Mouse (Mus musculus): ENCODE data around the gene Pik3c2a. TPM values are rescaled to one million over a fixed set of nuclear protein-coding genes. Genes with fewer than 3 reads are reported as not detected.

The Pik3c2a gene
- 8.7 and 9.1 TPM in 2 replicates for polyA plus RNA-seq (2012; rRNA removed)

DNA sequence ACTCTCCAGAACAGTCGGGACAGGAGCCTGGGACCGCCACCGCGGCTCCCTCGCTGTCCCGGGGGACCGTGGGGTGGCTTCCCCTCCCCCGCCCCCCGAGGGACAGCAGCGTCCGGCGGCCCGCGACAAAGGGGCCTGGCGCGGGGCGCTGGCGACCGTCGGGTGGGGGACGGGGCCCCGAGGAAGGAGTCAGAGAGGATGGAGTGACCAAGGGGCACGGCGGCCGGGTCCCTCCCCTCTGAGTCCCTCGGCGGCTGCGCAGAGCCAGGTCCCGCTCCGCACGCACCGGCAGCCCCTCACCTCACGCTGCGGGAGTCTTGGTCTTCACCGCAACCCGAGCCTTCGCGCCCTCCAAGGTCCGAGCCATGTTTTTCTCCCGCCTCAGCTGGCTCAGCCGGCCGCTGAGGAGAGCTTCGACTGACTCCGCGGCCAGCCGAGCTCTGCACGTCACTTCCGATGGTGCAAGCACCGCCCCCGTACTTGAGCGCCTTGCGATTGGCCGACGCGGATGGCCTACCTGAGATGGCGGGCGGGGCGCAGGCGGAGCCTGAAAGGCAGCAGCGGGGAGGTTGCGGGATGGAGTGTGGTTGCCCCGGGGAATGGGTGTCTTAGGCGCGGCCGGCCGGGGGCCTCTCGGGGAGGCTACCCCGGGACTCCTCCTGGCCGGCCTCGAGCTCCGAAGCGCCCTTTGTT lies at the start of gene Pik3c2a:
Gene Pik3c2a, minus strand, starts transcription at position 446 of the 693 bp plus-strand sequence.
- DNase-seq (ENCODE audit: low read depth): no peak

DNA sequence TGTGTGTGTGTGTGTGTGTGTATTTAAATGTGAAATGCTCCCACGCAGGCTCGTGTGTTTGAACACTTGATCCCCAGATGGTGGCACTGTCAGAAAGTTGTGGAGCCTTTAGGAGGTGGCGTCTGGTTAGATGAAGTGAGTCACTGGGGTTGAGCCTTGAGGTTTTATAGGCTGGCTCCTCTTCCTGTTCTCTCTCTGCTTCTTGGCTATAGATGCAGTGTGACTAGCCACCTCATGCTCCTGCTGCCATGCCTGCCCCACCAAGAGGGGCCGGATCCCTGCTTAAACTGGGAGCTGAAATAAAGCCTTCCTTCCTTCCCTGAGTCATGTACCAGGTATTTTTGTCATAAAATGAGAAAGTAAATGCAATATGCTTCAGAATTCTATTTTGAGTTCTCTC lies 47.9 kb upstream of the Pik3c2a start:
- no peak for DNase-seq (ENCODE audit: low read depth)

DNA sequence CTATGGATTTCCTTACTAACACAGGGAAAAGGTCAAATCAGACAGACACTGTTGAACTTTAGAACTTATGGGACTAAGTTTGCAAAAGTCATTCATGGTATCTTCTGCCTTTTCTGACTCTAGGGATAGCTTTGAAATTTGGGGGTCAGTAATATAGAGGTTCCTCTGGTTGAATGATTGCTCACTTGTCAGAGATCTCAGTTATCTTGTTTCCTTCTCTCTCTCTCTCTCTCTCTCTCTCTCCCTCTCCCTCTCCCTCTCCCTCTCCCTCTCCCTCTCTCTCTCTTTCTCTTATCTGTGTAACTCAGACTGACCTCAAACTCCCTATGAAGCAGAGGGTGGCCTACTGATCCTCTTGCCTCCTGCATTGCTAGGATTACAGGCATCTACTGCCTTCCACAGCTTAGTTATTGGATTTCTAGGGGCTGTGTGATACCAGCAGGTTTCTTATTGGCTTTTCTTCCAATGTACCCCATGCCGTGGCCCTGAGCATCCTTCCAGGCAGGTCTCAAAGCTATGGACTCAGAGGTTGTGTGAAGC lies 41.9 kb upstream of the Pik3c2a start:
- DNase-seq (ENCODE audit: low read depth): no peak

DNA sequence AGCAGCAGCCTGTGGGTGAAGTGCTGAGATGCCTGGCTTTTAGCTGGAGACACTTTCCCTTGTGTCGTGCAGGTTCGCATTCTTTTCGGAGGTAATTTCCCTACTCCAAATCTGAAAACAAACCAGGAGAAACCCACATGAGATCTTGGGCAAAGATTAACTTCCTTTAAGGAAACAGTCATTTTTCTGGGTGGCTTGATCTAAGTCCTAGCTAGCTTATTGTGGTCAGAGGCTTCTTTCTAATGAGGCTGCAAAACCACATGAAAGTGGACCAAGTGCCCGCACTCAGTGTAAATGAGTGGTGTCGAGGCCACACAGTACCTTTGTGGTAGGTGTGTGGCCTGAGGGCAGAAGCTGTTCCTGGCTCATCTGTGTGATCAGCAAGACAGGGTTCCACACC lies 41.0 kb upstream of the Pik3c2a start:
- no peak for DNase-seq (ENCODE audit: low read depth)

DNA sequence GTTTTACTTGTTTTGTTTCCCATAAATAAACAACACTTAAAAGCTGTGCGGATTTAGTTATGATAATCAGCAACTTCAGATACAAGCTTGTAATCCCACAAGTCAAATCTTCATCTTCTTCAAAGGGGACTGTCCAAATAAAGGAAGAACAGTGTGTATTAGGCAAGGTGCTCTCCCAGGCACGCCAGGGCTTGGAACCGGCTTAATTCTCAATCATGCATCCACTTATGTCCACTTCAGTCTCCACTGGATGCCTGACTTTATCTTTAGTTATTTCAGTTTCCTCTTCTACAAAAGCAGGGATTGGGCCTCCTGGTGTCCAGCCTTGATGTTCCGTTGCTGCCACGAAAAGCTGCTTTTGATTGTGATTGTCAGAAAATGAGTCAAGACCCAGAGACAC lies 40.5 kb upstream of the Pik3c2a start:
- DNase-seq (ENCODE audit: low read depth): no peak

DNA sequence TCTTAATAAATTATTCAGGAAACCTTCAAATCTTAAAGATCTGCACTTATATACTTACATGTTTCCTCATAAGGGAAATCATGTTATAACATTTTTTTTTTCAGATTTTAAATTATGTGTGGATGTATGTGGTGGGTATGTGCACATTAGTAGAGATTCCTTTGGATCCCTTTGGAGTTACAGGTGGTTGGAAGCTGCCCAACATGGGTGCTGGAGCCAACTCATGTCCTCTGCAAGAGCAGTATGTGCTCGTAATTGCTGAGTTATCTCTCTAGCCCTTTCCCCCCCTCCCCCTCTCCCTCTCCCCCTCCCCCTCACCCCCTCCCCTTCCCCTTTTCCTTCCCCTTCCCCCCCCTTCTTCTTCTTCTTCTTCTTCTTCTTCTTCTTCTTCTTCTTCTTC lies 39.9 kb upstream of the Pik3c2a start:
- no peak for DNase-seq (ENCODE audit: low read depth)

DNA sequence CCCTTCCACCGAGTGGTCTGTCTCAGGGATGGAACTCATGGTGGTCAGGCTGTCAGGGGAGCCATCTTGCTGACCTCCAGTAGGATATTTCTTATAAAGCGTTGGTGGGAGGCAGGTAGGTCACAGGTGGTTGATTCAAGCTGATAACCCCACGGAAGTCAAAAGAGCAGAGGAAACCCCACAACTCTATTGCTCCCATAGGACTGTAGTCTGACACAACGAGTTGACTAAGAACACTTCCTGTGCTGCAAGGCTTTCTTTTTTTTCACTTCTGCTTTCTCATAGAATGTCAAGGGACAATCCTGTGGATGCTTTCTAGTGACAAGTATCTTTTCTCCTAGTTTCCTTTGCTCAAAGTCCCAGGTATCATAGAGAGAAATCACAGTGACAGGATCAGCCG lies 33.0 kb upstream of the Pik3c2a start:
- DNase-seq (ENCODE audit: low read depth): no peak

DNA sequence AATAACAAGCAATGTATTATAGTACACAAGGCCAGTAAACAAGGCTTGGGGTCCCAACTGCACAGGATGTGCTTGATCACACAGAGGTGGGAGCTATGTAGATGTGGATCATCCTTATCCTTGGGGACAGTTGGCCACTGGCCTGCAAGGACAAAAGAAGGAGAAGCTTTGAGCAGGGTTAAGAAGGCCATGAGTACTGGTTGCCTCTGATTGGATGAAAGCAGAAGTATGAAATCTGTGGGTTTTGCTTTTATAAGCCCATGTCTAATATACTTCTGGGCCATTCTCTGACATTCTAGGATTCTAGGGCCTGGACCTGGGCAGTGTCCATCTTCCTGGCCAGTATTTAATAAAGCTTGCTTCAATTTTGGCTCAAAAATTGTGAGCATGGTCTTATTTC lies 32.6 kb upstream of the Pik3c2a start:
- DNase-seq (ENCODE audit: low read depth): no peak

DNA sequence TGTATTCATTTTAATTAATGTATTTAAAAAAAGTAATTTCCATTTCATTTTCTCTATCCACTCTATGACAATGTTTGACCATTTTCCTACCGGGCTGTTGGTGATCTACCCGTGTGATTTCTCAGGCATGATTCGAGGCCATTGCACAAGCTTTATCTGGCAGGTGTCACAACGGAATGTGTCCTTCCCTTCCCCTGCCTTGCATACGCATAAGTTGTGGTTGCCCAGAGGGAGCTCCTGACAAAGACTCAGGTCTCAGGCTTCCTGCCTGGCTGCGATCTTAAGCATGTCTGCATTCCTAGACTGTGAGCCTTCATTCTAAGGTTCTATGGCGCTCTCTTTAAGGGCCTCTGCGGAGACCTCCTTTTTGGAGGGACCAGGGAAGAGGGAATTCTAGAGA lies 18.9 kb upstream of the Pik3c2a start:
- no peak for DNase-seq (ENCODE audit: low read depth)

DNA sequence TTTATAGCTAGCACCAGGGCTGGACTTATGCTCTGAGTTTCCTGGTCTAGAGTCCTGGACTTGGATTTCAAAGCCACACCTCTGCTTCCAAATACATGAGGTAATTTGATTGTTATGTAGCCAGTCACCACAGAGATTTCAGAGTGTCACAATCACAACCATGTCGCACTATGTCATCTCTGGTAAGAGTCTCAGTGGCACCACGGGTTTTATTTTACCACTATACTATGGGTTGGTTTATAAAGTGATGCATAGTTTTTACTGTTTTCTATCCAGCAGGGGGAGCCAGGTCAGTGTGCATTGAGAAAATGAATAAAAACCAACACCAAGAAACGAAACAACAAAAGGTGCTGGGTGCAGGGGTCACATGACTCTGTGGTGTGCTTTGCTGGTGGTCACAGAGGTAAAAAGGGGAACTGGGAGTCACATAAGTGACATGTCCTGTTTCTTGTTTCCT lies 15.8 kb upstream of the Pik3c2a start:
- DNase-seq (ENCODE audit: low read depth): no peak

DNA sequence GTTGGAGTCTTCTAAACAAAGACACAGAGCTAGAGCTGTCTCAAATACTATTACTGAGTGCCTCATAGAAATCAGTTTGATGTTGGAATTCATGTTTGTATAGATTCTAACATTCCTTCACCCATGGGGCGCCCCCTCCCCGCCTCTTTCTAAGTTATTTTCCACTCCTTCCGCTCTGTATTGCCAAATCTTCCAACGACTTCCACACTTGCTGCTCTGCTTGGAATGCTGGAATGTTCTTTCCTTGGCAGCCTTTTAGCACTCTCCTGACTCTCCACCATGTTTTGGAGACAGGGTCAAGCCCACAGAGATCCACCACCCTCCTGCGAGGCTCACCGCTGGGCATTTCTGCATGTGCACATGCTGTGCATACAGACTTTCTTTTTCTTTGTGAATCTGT lies 14.1 kb upstream of the Pik3c2a start:
- no peak for DNase-seq (ENCODE audit: low read depth)

DNA sequence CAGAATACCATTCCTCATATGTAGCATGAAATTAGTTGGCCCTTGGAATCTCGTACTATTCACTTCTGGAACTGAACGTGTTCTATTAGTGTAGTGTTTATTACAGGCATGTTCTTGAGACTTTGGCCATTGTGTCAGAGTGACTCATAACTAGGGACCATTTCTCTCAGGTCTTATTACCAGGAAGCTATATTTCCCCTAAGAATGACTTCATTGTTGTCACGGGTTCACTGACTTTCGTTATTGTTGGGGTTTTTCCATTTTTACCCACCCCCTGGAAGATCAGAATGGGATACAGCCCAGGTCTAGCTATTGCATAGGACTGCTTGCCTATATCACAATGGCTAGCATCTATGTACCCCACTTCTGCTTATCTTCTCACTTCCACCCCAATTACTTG lies 13.7 kb upstream of the Pik3c2a start:
- no peak for DNase-seq (ENCODE audit: low read depth)

DNA sequence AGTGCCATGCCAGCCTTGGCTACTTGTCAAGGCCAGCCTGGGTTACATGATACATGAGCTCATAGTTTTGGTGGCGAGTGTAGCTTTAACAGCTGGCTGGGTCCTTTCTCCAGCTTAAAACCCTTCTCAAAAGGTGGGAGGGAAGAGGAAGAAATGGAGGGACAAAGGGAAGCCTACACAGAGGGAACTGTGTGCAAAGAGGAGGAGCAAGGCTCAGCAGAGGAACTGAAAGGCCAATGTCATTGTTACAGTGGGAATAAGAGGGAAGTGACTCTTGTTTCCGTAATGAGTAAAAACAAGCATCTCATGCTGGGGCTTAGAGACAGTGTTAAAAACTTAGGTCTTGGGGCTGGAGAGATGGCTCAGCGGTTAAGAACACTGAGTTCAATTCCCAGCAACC lies 3.4 kb upstream of the Pik3c2a start:
- no peak for DNase-seq (ENCODE audit: low read depth)

DNA sequence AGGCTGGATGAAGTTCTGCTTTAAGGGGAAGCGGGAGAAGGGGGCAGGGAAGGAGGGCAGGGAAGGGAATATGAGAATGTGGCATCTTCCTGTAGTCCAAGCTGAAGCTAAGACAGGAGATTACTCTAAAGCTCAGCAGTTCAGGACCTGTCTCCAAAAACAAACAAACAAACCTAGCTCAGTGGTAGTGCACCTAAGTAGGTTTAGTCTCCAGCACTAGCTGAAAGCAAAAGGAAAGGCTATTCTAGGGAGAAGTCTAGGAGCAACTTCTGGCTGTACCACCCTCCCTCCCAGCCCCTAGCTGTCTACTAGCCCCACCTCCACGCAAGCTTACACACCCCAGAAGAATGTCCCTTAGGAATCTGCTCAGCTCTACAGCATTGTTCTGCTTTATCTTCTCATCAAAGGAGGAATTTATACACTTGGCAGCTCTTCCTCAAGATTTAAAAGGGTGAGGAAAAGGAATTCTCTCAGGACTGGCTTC lies 1.1 kb upstream of the Pik3c2a start:
- DNase-seq (ENCODE audit: low read depth): no peak

DNA sequence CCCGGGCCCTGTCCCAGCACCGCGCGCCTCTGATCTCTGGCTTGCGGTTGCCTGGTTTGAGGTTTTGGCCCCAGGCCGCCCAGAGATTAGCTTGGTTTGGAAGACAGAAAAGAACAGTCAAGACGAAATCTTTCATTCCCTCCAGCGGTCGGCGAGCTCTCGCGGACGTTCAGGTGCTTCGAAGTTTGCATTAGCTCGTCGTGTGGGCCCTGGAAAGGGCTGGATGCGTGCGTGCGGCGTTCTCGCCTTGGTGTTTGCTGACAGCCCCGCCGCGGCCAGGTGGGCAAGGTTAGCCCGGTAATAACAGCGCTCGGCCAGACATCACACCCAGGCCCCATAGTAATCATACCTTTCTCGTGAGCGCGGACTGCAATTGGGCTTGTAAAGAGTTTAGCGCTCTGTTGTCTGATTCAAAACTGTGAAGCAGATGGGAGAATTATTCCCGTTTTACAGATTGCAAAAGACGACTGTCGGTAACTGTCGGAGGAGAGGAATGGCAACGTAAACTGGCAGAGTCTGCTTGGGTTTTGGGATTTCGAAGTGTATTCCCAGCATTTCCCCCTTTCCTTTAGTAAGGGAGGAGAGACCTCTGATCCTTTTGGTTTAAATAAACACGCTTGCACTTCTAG lies 562 bp upstream of the Pik3c2a start:
- no peak for DNase-seq (ENCODE audit: low read depth)

DNA sequence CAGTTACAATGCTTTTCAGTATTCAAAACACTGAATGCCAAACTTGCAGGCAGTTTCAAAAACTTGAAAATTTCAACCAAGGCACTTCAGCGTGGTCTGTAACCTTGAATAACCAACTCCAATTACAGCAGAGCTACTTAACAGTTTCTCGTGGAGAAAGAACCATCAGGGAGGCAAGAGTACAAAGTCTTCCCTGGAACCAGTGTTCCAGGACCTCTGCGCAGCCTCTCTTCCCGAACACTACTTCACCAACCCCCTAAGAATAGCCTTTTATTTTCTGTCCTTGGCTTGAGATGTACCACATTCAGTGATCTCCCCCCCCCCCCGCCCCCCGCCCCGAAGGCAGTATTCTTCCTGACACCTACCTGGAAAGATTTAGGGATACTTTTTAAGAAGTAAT lies 1.0 kb downstream of the Pik3c2a start:
- no peak for DNase-seq (ENCODE audit: low read depth)

DNA sequence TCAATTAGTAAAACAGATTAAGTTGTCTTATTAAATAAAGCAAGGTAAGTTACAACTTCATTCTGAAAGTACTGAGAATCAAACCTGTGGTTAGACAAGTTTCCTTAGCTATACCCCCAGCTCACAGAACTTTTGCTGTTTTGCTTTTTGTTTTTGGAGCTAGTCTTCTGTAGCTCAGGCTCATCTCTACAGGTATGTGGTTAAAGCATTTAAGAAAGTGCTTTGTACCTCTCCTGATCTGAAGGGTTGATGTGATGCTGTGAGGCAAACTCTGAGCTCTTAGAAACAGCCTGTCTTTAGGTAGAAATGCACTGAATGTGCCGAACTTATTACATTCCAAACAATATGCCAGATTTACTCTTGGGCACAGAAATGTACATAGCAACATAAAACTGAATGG lies 1.9 kb downstream of the Pik3c2a start:
- no peak for DNase-seq (ENCODE audit: low read depth)

DNA sequence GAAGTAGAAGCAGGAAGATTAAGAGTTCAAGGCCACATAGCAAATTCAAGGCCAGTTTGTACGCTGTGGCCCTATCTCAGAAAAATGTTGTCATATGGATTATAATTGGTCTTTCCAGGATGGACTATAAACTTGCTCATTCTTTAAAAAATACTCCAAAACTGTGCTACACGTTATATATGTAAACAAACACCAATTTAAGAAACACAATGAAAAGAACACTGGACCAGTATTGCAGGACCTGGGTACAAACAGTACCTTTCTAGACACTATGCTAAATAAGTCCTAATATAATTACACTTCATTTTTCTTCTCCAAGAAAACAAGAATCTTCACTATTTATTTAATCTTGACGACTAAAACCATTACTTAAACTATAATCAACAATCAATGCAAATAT lies 11.6 kb downstream of the Pik3c2a start:
- no peak for DNase-seq (ENCODE audit: low read depth)

DNA sequence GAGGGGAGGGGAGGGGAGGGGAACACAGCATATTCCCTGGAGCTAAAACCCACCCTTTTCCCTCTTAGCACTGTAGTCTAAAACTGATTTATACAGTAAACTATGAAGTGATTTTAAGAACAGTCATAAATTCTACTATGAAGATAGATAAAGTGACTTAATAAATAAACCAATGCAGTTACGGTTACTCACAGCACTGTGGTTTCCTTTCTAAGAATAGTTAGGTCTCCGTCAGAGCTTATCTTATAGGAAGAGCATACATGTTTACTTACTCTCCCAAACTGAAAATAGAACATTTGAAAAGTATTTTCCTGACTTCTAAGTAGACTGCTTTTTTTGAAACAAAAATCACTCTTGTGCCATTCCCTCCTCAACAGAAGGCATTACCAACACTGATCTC lies 12.3 kb downstream of the Pik3c2a start:
- no peak for DNase-seq (ENCODE audit: low read depth)

DNA sequence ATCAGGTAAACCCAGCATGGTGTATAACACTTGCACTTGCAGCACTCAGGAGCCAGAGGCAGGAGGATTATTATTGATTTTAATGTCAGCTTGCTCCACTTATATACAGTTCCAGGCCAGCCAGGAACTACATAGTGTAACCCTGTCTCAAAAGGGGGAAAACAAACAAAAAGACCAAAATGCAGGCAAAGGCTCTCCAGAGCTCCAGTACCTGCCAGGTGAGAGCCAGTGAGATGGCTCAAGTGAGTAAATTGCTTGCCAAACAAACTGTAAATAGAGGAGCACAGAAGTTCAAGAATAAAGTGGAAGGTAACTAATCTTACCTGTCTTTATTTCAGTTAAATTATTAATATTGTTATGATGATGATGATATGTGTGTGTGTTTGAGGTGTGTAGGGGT lies 16.0 kb downstream of the Pik3c2a start:
- no peak for DNase-seq (ENCODE audit: low read depth)

DNA sequence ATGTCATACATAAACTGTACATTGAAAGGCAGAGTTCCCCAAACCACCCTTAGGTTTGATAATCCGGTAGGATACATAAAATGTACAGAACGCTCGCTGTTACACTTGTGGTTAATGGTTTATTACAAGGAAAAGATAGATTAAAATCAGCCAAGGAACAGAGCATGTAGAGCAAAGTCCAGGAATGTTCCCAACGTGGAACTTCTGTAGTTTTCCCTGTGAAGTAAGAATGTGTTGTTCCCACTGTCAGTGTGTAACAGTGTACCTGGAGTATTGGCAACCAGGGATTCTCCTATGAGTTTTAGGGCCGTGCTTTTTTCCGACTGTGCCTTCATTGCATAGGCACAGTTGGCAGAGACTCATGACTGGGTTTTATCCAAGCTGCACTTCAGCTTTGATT lies 17.5 kb downstream of the Pik3c2a start:
- DNase-seq (ENCODE audit: low read depth): peak; percentile 42

DNA sequence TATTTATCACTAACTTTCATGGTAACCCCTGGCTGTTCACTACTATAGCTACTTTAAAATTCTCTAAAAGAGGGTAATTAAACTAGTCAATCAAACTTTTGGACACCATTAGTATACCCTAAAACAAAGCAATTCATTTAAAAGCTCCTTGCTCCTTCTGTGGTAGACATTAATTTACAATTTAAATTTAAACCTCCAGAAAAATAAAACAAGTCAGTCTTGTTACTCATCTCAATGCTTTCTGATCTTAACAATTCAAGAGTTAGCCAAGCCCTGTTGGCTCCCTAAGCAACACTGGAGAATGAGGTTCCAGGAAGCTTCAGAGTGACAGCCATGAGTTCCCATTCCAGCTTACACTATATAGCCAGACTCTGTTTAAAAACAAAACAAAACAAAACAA lies 22.2 kb downstream of the Pik3c2a start:
- DNase-seq (ENCODE audit: low read depth): no peak

DNA sequence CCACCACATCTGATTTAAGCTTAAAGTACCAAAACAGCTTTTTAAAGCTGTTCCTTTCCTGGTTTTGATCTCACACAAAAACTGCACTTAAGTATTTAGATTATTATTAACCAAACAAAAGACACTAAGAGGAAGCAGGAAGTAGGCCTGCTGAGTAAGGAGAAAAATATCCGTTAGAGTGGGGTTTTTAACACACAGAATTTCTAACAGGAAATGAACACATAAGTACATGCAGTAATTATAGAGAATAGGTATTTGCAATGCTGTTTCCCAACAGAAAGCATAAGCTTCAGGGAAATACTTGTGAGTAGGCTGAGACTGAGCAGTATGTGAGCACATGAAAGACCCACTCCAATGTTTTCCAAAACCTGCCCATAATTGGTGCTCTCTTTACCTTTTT lies 33.8 kb downstream of the Pik3c2a start:
- DNase-seq (ENCODE audit: low read depth): no peak
